Mouse (Mus musculus) forebrain, embryonic 14.5 days (tissue): ENCODE results near the gene Rgs7. TPM values are rescaled to one million over a fixed set of nuclear protein-coding genes. Genes with fewer than 3 reads are reported as not detected.

Experiments used
- ATAC-seq: fragments of 200-750 bp; cut with Nextera tagmentation; 2 replicates; pipeline ENCODE4 v1.8.0; 2017; ENCODE audit warnings: mild to moderate bottlenecking, moderate library complexity
- DNase-seq: peaks from one replicate; pipeline ENCODE4 v3.0.0-alpha.2; 2015; ENCODE audit warnings: low spot score
- H3K27ac ChIP-seq: fragments of 300-500 bp; sonication (generic); 2 replicates; pipeline ENCODE4 v1.5.1; 2014; ENCODE audit warnings: low read depth, mild to moderate bottlenecking, control low read depth, low read length, moderate library complexity
- H3K27me3 ChIP-seq: fragments of 300-500 bp; sonication (generic); replicated peaks from 2 replicates; pipeline ENCODE4 v1.6.1; 2014; ENCODE audit warnings: low read length, control low read depth, mixed read lengths; ENCODE audit not compliant: control insufficient read depth, insufficient read depth
- H3K36me3 ChIP-seq: fragments of 300-500 bp; sonication (generic); 2 replicates; pipeline ENCODE4 v1.6.1; 2014; ENCODE audit warnings: low read length, control low read depth; ENCODE audit not compliant: control insufficient read depth, insufficient read depth
- H3K4me1 ChIP-seq: fragments of 300-500 bp; sonication (generic); 2 replicates; pipeline ENCODE4 v1.6.1; 2014; ENCODE audit warnings: antibody characterized with exemption, low read length, control low read depth; ENCODE audit not compliant: control insufficient read depth, insufficient read depth
- H3K4me2 ChIP-seq: fragments of 300-500 bp; sonication (generic); 2 replicates; pipeline ENCODE4 v1.6.1; 2014; ENCODE audit warnings: mild to moderate bottlenecking, control low read depth, low read length
- H3K4me3 ChIP-seq: fragments of 300-500 bp; sonication (generic); 2 replicates; pipeline ENCODE4 v1.5.1; 2014; ENCODE audit warnings: low read depth, low read length, control low read depth
- H3K9ac ChIP-seq: fragments of 300-500 bp; sonication (generic); 2 replicates; pipeline ENCODE4 v1.6.1; 2014; ENCODE audit warnings: mild to moderate bottlenecking, low read length, control low read depth, moderate library complexity
- H3K9me3 ChIP-seq: fragments of 300-500 bp; sonication (generic); replicated peaks from 2 replicates; pipeline ENCODE4 v1.6.1; 2016; ENCODE audit warnings: low read length, control low read depth, mixed read lengths; ENCODE audit not compliant: control insufficient read depth
- WGBS: fragments of 180-500 bp; shearing (Covaris S2); extraction: QIAGEN DNeasy Blood & Tissue Kit; methylation state at CpG from one replicate; pipeline ENCODE4 v1.1.7; 2014; 5-methylcytosine and 5-hydroxymethylcytosine counted together
- polyA plus RNA-seq: library from polyadenylated mRNA; unstranded; fragments of >200 nt; fragmentation: Nextera tagmentation; extraction: Ambion mirVana; gene quantifications from 2 replicates; pipeline ENCODE4 v1.2.1, GENCODE M21; 2014

Gene Rgs7
- 19.1 and 23.0 TPM in 2 replicates for polyA plus RNA-seq

GRCm38 (mm10) chr1:175491861-175492682 lies at the start of gene Rgs7:
Rgs7 (minus strand) TSS chr1:175492500.
- ATAC-seq (peak; percentile 95), DNase-seq (peak; percentile 91)
- Histone ChIP-seq H3K27me3 (no peaks in the 10 kb centered on the region), H3K36me3 (no peaks in the 10 kb centered on the region), H3K4me2 (peak within 1 kb of the TSS; percentile 85), H3K4me3 (peak within 1 kb of the TSS; percentile 77), H3K27ac (peak within 1 kb of the TSS; percentile 80), H3K9me3 (no peaks in the 10 kb centered on the region), H3K9ac (peak within 1 kb of the TSS; percentile 84), H3K4me1 (no peaks in the 10 kb centered on the region)
- under 1% methylated on average over 66 of the region's 82 CpGs for WGBS

GRCm38 (mm10) chr1:175540700-175541099 lies 48.4 kb upstream of the Rgs7 start:
- Histone ChIP-seq H3K27ac (no peak overlapping the region), H3K9ac (no peak overlapping the region), H3K36me3 (no peaks in the 10 kb centered on the region), H3K4me2 (no peak overlapping the region), H3K4me3 (no peak overlapping the region), H3K4me1 (no peaks in the 10 kb centered on the region), H3K27me3 (no peaks in the 10 kb centered on the region), H3K9me3 (no peaks in the 10 kb centered on the region)
- no peak for DNase-seq
- 89% methylated on average over 5 of the region's 5 CpGs for WGBS
- no peak for ATAC-seq

GRCm38 (mm10) chr1:175537321-175537720 lies 45.0 kb upstream of the Rgs7 start:
- Histone ChIP-seq H3K27me3 (no peaks in the 10 kb centered on the region), H3K9me3 (no peaks in the 10 kb centered on the region), H3K27ac (no peak overlapping the region), H3K4me2 (no peak overlapping the region), H3K36me3 (no peaks in the 10 kb centered on the region), H3K4me1 (no peaks in the 10 kb centered on the region), H3K4me3 (no peak overlapping the region), H3K9ac (no peak overlapping the region)
- 85% methylated on average over 1 of the region's 1 CpGs for WGBS
- ATAC-seq = no peak
- no peak for DNase-seq

GRCm38 (mm10) chr1:175529858-175530257 lies 37.6 kb upstream of the Rgs7 start:
- 74% methylated on average over 1 of the region's 1 CpGs for WGBS
- Histone ChIP-seq H3K9ac (no peak overlapping the region), H3K27ac (no peak overlapping the region), H3K36me3 (no peaks in the 10 kb centered on the region), H3K27me3 (no peaks in the 10 kb centered on the region), H3K9me3 (no peaks in the 10 kb centered on the region), H3K4me1 (no peaks in the 10 kb centered on the region), H3K4me3 (no peak overlapping the region), H3K4me2 (no peak overlapping the region)
- DNase-seq = no peak
- no peak for ATAC-seq

- no peak for ATAC-seq
- Histone ChIP-seq H3K9me3 (no peaks in the 10 kb centered on the region), H3K4me3 (no peak overlapping the region), H3K27ac (no peak overlapping the region), H3K4me2 (no peak overlapping the region), H3K27me3 (no peaks in the 10 kb centered on the region), H3K36me3 (no peaks in the 10 kb centered on the region), H3K9ac (no peak overlapping the region), H3K4me1 (no peaks in the 10 kb centered on the region)
- WGBS = 90% methylated on average over 3 of the region's 3 CpGs
- DNase-seq = no peak
Measured at GRCm38 (mm10) chr1:175524626-175525294, 32.5 kb upstream of the Rgs7 start.

GRCm38 (mm10) chr1:175523572-175523971 lies 31.3 kb upstream of the Rgs7 start:
- H3K27ac ChIP-seq = no peak overlapping the region
- no peak overlapping the region for H3K4me2 ChIP-seq
- no peaks in the 10 kb centered on the region for H3K27me3 ChIP-seq
- H3K4me3 ChIP-seq = no peak overlapping the region
- H3K36me3 ChIP-seq = no peaks in the 10 kb centered on the region
- 95% methylated on average over 2 of the region's 2 CpGs for WGBS
- ATAC-seq (no peak), DNase-seq (no peak)
- no peaks in the 10 kb centered on the region for H3K4me1 ChIP-seq
- H3K9me3 ChIP-seq = no peaks in the 10 kb centered on the region
- H3K9ac ChIP-seq = no peak overlapping the region

- H3K9me3 ChIP-seq = no peaks in the 10 kb centered on the region
- H3K4me1 ChIP-seq = no peaks in the 10 kb centered on the region
- H3K4me3 ChIP-seq = no peak overlapping the region
- ATAC-seq = no peak
- no peak overlapping the region for H3K4me2 ChIP-seq
- H3K36me3 ChIP-seq = no peaks in the 10 kb centered on the region
- DNase-seq = no peak
- no peak overlapping the region for H3K27ac ChIP-seq
- H3K27me3 ChIP-seq = no peaks in the 10 kb centered on the region
- WGBS = 75% methylated on average over 2 of the region's 2 CpGs
- no peak overlapping the region for H3K9ac ChIP-seq
Measured at GRCm38 (mm10) chr1:175514543-175514942, 22.2 kb upstream of the Rgs7 start.

GRCm38 (mm10) chr1:175512173-175512572 lies 19.9 kb upstream of the Rgs7 start:
- WGBS = 89% methylated on average over 3 of the region's 3 CpGs
- Histone ChIP-seq H3K36me3 (no peaks in the 10 kb centered on the region), H3K4me3 (no peak overlapping the region), H3K9me3 (no peaks in the 10 kb centered on the region), H3K4me1 (no peaks in the 10 kb centered on the region), H3K27me3 (no peaks in the 10 kb centered on the region), H3K4me2 (no peak overlapping the region), H3K9ac (no peak overlapping the region), H3K27ac (no peak overlapping the region)
- DNase-seq (no peak), ATAC-seq (no peak)

GRCm38 (mm10) chr1:175509989-175510388 lies 17.7 kb upstream of the Rgs7 start:
- no peaks in the 10 kb centered on the region for H3K27me3 ChIP-seq
- no peaks in the 10 kb centered on the region for H3K9me3 ChIP-seq
- no peak overlapping the region for H3K4me2 ChIP-seq
- H3K9ac ChIP-seq = no peak overlapping the region
- no peak overlapping the region for H3K27ac ChIP-seq
- DNase-seq (no peak), ATAC-seq (no peak)
- 85% methylated on average over 3 of the region's 3 CpGs for WGBS
- no peaks in the 10 kb centered on the region for H3K4me1 ChIP-seq
- H3K4me3 ChIP-seq = no peak overlapping the region
- no peaks in the 10 kb centered on the region for H3K36me3 ChIP-seq
